Mouse (Mus musculus): Measurements from ENCODE around the gene Efcab1.

DNA sequence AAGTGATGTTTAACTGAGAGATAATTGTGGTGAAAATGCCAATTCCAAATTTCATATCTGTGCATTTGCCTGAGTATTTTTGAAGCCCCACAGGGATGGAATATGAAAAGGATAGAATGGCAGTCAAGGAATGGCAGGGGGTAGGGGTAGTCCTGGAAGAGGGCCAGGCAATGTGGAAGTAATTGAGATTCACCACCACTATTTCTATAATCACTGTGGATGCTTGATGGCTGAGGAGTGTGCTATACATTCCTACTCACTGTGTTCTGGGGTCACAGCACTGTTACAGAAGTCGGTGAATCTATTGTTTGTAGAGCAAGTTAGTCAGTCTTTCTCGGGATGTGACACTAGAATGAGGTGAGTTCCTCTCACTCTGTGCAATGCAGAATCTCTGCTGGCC is 108.3 kb downstream of the Efcab1 start:
- TF ChIP-seq EP300 (IDR thresholded peaks at IDR 0.05; ENCODE audit: low read length) = no peak
- TF ChIP-seq PAX5 (IDR thresholded peaks at IDR 0.05; ENCODE audit: low read length) = no peak
- TF ChIP-seq RAD21 (IDR thresholded peaks at IDR 0.05; ENCODE audit: low read depth, low read length) = no peak
- no peak for TF ChIP-seq HCFC1 (IDR thresholded peaks at IDR 0.05; ENCODE audit: low read depth, low read length)
- TF ChIP-seq CTCF (conservative IDR thresholded peaks at IDR 0.05 in 1 of 2, IDR thresholded peaks at IDR 0.05 in 1 of 2; ENCODE audit: low read depth in 2 of 2, low read length in 2 of 2) = no peak
- TF ChIP-seq MAX (IDR thresholded peaks at IDR 0.05; ENCODE audit: low read length) = no peak
- no peak for TF ChIP-seq USF1 (IDR thresholded peaks at IDR 0.05; ENCODE audit: low read depth, low read length)
- no peak for TF ChIP-seq MYC (IDR thresholded peaks at IDR 0.05; ENCODE audit: low read depth, low read length)

Data from CH12.LX (cell line).